Mouse (Mus musculus) megakaryocyte, embryonic 14.5 days (primary cell): ENCODE results near the gene Ptpra.

Source experiments
- FLI1 ChIP-seq: IDR thresholded peaks from 2 replicates; pipeline ENCODE4 v1.6.1; 2012; ENCODE audit warnings: low read length, inconsistent platforms, mixed read lengths
- GATA1 ChIP-seq: IDR thresholded peaks from 3 replicates; pipeline ENCODE4 v1.6.1; 2012; ENCODE audit warnings: mixed read lengths, low read length, inconsistent platforms, borderline replicate concordance

DNA sequence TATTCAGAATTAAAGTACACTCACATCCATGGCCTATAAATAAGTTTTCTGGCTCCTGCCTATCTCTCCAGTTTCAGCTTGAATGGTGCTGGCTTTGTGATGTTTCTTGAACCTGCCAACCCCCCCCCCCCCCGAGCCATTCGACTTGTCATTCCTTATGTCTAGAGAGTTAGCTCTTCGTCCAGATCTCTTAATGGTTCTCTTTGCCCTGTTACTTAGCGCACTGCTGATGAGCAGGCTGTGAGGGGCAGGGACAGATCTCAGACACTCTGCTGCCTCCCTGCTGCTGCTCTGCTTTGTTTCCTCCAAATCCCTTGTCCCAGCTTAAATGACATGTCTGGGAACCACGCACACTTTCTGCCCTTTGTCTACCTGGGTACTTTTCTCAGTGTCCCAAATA, 65.7 kb downstream of the Ptpra start:
- TF ChIP-seq GATA1, result no peak
- no peak for TF ChIP-seq FLI1
